Mouse (Mus musculus) naive thymus-derived CD4-positive, alpha-beta T cell, adult 5 months (primary cell): ENCODE results near the gene Tmc6. TPM values are rescaled to one million over a fixed set of nuclear protein-coding genes. Genes with fewer than 3 reads are reported as not detected.

Experiments used
- polyA plus RNA-seq: library from polyadenylated mRNA; unstranded; fragments of 100-300 nt; shearing (Covaris generic); gene quantifications from one replicate; pipeline ENCODE4 v1.2.1, GENCODE M21; 2017

Gene Tmc6
- polyA plus RNA-seq: 143 TPM

DNA sequence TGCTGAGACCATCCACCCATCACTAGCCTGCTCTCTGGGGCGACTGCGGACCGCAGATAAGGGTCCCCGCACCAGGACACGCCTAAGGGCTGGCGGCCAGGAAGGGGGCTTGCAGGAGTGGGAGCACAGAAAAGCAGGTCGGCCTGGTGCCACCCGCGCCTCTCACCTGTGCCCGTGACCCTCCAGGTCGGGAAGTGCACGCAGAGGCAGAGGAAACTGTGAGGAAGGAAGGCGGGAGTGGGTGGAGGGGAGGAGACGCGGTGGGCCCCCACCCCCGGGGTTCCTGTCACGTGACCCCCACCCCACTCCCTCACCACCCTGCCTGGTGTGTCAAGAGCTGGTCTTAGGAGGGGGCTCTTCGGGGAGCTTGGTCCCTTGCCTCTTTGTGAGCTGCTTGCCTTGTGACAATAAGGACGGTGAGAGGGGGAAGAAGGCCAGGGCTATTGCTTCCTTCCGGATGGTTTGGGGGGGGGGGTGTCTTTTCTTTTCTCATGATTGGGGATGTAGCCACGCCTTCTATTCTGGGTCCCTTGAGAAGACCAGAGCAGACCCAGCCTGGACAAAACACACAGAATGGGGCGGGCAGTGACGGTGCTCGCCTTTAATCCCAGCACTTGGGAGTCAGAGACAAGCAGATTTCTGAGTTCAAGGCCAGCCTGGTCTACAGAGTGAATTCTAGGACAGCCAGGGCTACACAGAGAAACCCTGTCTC lies at the start of gene Tmc6, which contains the start of gene Tmc8:
TSS of gene Tmc6 (minus strand) at position 206 of the 712 bp plus-strand sequence.
TSS of gene Tmc8 (plus strand) at position 84 of the 712 bp plus-strand sequence.

GRCm38 (mm10) chr11:117825333-117826101 lies 43.5 kb upstream of the Tmc6 start, which contains the start of the genes Afmid and Tk1:
TSS of gene Afmid (plus strand) at chr11:117825924.
TSS of gene Tk1 (minus strand) at chr11:117826092.

DNA sequence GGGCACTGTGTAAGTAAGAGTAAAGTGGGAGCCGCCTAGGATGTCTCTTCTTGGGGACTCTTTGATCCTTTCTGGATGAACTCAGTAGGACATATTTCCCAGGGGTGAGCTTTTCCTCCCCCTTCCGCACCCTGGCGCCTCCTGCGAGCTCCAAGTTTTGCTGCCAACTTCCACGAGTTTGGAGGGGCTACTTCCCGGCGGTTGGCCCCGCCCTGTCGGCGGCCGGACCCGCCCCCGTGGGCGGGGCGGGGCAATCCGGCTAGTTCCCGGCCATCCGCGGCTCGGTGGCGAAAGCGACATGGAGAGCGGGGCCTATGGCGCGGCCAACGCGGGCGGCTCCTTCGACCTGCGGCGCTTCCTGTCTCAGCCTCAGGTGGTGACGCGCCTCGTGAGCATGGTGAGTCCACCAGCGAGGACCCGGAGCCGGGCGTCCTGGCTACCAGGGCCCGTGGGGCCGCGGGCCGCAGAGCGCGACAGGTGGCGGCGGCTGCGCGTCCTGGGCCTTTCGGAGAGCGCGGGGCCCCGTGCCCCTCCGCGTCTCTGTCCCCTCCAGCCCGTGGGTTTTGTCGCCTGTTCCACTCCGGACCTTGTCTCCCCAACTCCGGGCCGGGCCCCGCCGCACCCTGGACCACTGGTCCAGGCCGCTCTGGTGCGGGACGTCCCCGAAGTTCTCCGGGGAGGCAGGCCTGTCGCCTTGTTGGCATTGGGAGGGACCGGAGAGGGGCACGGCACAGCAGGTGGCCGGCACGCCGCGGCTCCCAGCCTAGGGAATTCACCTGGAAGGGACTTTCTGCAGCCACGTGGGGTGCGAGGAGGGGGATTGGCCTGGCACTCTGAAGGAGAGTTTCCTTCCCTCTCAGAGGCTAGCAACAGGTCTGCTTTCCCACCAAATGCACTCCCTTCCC lies 27.7 kb upstream of the Tmc6 start, which contains the start of the genes Gm20708 and Syngr2:
TSS of gene Gm20708 (plus strand) at position 262 of the 905 bp plus-strand sequence.
TSS of gene Syngr2 (plus strand) at position 262 of the 905 bp plus-strand sequence.

GRCm38 (mm10) chr11:117797511-117798159 lies 15.6 kb upstream of the Tmc6 start, which contains the start of gene 6030468B19Rik:
TSS of gene 6030468B19Rik (plus strand) at chr11:117797660.

Other genes starting within 250 kb of the Tmc6 start
- 26.9 TPM for gene Tnrc6c, start 127.9 kb downstream of the Tmc6 start, polyA plus RNA-seq
- gene Tmc8, start 122 bp downstream of the Tmc6 start, polyA plus RNA-seq: 75.5 TPM
- not detected for gene 6030468B19Rik, start 15.5 kb upstream of the Tmc6 start, polyA plus RNA-seq
- gene Gm20708, start 27.5 kb upstream of the Tmc6 start, polyA plus RNA-seq: 1.5 TPM
- gene Syngr2, start 27.5 kb upstream of the Tmc6 start, polyA plus RNA-seq: 63.8 TPM
- gene Afmid, start 43.7 kb upstream of the Tmc6 start, polyA plus RNA-seq: 7.6 TPM
- 1.4 TPM for gene Tk1, start 43.9 kb upstream of the Tmc6 start, polyA plus RNA-seq
- gene Birc5, start 67.1 kb upstream of the Tmc6 start, polyA plus RNA-seq: 0.42 TPM
- not detected for gene Tmem235, start 78.6 kb upstream of the Tmc6 start, polyA plus RNA-seq
- gene Tha1, start 91.3 kb upstream of the Tmc6 start, polyA plus RNA-seq: 10.7 TPM
- gene Socs3, start 187.8 kb upstream of the Tmc6 start, polyA plus RNA-seq: 183 TPM
- 43.9 TPM for gene Pgs1, start 204.1 kb upstream of the Tmc6 start, polyA plus RNA-seq